Mouse (Mus musculus) colon, adult 2 months (tissue): Measurements from ENCODE around the gene Olfr26. TPM values are rescaled to one million over a fixed set of nuclear protein-coding genes. Genes with fewer than 3 reads are reported as not detected.

ENCODE experiments used
- polyA plus RNA-seq: library from polyadenylated mRNA; depleted of rRNA; stranded (reverse); fragments of >200 nt; gene quantifications from 2 replicates; pipeline ENCODE4 v1.2.3, GENCODE M21; 2012; rRNA removed

Gene Olfr26
- not detected in 2 replicates for polyA plus RNA-seq

GRCm38 (mm10) chr9:38854760-38855159, at the start of gene Olfr26:
TSS of gene Olfr26 (plus strand) at chr9:38855060.

GRCm38 (mm10) chr9:38814314-38814713, 40.5 kb upstream of the Olfr26 start, which contains the start of gene Olfr922:
TSS of gene Olfr922 (plus strand) at chr9:38814614.

GRCm38 (mm10) chr9:38826245-38826644, 28.6 kb upstream of the Olfr26 start, which contains the start of gene Olfr923:
TSS of gene Olfr923 (plus strand) at chr9:38826545.

DNA sequence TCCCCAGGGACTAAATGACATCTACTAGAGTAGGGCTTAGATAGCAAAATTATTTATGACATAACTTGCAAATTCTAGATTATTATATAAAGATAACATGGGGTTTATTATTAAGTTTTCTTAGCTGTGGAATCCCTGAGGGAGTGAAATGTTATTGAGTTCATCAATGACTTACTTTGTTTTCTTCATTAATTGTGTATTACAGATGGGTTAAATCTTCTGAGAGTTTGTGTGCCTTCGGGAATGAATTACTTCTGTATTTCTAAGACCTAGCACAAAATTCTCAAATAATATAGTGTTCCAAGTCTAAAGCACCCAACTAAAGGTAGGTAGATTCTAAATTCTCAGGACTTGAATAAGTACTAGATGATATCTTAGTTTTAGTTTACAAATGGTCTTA, 10.7 kb upstream of the Olfr26 start, which contains the start of gene Olfr924:
Gene Olfr924, plus strand, starts transcription at position 301 of the 400 bp plus-strand sequence.

GRCm38 (mm10) chr9:38876826-38877225, 22.0 kb downstream of the Olfr26 start, which contains the start of gene Olfr926:
TSS of gene Olfr926 (plus strand) at chr9:38877126.

Other genes with a start within 250 kb of the Olfr26 start
- not detected in 2 replicates for gene Olfr914, start 250.0 kb upstream of the Olfr26 start, polyA plus RNA-seq
- not detected in 2 replicates for gene Olfr916, start 195.2 kb upstream of the Olfr26 start, polyA plus RNA-seq
- gene Olfr917, start 189.2 kb upstream of the Olfr26 start, polyA plus RNA-seq: not detected in 2 replicates
- gene Olfr918, start 180.5 kb upstream of the Olfr26 start, polyA plus RNA-seq: not detected in 2 replicates
- not detected in 2 replicates for gene Olfr919, start 151.4 kb upstream of the Olfr26 start, polyA plus RNA-seq
- gene Vwa5a, start 136.8 kb upstream of the Olfr26 start, polyA plus RNA-seq: 10.5 and 11.0 TPM in 2 replicates
- 0.05 and 0.07 TPM in 2 replicates for gene Olfr920, start 102.8 kb upstream of the Olfr26 start, polyA plus RNA-seq
- not detected in 2 replicates for gene Olfr921, start 82.0 kb upstream of the Olfr26 start, polyA plus RNA-seq
- not detected in 2 replicates for gene Olfr922, start 40.4 kb upstream of the Olfr26 start, polyA plus RNA-seq
- gene Olfr923, start 28.5 kb upstream of the Olfr26 start, polyA plus RNA-seq: not detected in 2 replicates
- gene Olfr924, start 10.6 kb upstream of the Olfr26 start, polyA plus RNA-seq: not detected in 2 replicates
- gene Olfr926, start 22.1 kb downstream of the Olfr26 start, polyA plus RNA-seq: not detected in 2 replicates
- gene Olfr930, start 74.7 kb downstream of the Olfr26 start, polyA plus RNA-seq: not detected in 2 replicates
- gene Olfr933, start 117.3 kb downstream of the Olfr26 start, polyA plus RNA-seq: not detected in 2 replicates
- not detected in 2 replicates for gene Olfr934, start 133.3 kb downstream of the Olfr26 start, polyA plus RNA-seq
- gene Olfr935, start 144.6 kb downstream of the Olfr26 start, polyA plus RNA-seq: not detected in 2 replicates
- not detected in 2 replicates for gene Olfr146, start 168.3 kb downstream of the Olfr26 start, polyA plus RNA-seq
- gene Olfr937, start 209.9 kb downstream of the Olfr26 start, polyA plus RNA-seq: not detected in 2 replicates
- gene Olfr938, start 223.8 kb downstream of the Olfr26 start, polyA plus RNA-seq: not detected in 2 replicates